Mouse (Mus musculus) megakaryocyte, embryonic 14.5 days (primary cell): Measurements from ENCODE around the gene Bcas1.

ENCODE experiments used
- FLI1 ChIP-seq: IDR thresholded peaks from 2 replicates; pipeline ENCODE4 v1.6.1; 2012; ENCODE audit warnings: low read length, inconsistent platforms, mixed read lengths
- GATA1 ChIP-seq: IDR thresholded peaks from 3 replicates; pipeline ENCODE4 v1.6.1; 2012; ENCODE audit warnings: mixed read lengths, low read length, inconsistent platforms, borderline replicate concordance

- TF ChIP-seq GATA1 = no peak
- no peak for TF ChIP-seq FLI1
These were observed 23.3 kb upstream of the Bcas1 start for GRCm38 (mm10) chr2:170450933-170451332.
